Mouse (Mus musculus): ENCODE measurements around the gene Hand1. TPM values are rescaled to one million over a fixed set of nuclear protein-coding genes. Genes with fewer than 3 reads are reported as not detected.

Gene Hand1
- not detected for polyA plus RNA-seq (2014; fragmentation: Illumina TruSeq; extraction: RNeasy Lipid Tissue Mini Kit (QIAGEN cat#74804); ENCODE audit: insufficient read depth, low read depth, low replicate concordance)

DNA sequence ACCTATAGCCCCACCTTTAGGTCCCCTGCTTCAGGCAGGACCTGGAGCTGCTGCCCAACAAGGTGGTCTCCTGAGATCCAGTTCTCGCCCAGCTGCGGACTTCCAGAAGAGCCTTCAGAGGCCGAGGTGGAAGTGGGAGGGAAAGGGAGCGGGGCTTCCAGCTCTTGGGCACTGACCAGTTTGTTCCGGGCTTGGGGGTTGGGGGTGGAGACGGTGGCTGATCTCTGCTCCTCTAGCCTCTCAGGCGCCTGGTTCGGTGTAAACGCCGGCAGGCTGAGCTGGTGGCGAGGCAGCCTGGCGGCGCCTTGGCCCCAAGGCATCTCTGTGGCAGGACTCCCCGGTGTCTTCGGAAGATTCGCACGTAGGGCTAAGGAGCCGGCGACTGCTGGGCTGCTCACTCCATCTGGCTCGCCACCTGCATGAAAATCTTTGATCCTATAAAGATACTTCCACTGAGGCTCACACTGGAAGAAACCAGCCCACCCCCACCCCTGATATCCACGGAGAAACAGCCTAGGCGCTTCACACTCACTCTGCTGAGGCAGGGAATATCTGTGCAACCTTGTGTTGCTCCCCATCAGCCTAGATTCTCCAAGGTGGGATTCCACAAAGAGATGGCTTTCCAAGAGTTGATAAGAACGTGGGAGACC lies at the start of gene Hand1:
TSS of gene Hand1 (minus strand) at position 267 of the 650 bp plus-strand sequence.

DNA sequence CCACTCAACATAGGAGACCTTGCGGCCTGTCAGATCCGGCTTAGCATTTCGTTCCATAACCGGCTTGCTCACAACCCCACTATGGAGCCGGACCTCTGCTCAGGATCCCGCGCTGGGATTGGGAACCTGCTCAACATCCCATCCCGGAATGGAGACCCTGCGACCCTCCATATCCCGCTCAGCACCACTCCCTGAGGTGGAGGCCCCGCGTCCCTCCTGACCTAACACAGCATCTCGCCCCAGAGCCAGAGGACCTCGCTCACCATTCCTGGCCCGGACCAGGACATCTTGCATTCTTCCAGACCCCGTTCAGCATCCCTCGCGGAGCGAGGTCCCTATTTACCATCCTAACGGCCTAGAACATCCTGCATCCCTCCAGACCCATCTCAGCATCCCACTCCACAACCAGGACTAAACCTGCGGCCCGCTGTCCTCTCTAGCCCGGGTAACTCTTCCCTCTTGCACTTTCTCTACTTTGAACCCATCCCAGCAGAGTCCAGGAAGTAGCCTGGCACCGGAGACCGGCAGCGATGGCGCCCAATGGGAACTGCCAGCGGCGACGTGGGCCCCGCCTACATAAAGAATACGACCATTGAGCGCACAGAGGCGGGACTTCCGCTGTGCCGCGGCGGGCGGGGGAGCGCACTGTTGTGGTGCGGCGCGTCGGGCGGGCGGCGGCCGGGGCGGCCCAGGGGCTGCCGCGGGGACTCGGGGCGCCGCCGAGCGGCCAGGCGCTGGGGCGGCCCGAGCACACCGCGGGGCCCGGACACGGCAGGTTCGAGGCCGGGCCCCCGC lies 31.4 kb downstream of the Hand1 start, which contains the start of gene Sap30l:
TSS of gene Sap30l (plus strand) at position 667 of the 795 bp plus-strand sequence.

Other genes with a start within 250 kb of the Hand1 start
- gene Galnt10, start 187.4 kb downstream of the Hand1 start, polyA plus RNA-seq (2014; fragmentation: Illumina TruSeq; extraction: RNeasy Lipid Tissue Mini Kit (QIAGEN cat#74804); ENCODE audit: insufficient read depth, low read depth, low replicate concordance): 5.4 TPM
- gene Sap30l, start 31.2 kb downstream of the Hand1 start, polyA plus RNA-seq (2014; fragmentation: Illumina TruSeq; extraction: RNeasy Lipid Tissue Mini Kit (QIAGEN cat#74804); ENCODE audit: insufficient read depth, low read depth, low replicate concordance): 21.9 TPM
- gene Larp1, start 176.2 kb upstream of the Hand1 start, polyA plus RNA-seq (2014; fragmentation: Illumina TruSeq; extraction: RNeasy Lipid Tissue Mini Kit (QIAGEN cat#74804); ENCODE audit: insufficient read depth, low read depth, low replicate concordance): 15.8 TPM